Mouse (Mus musculus): Measurements from ENCODE around the gene Cast. TPM values are rescaled to one million over a fixed set of nuclear protein-coding genes. Genes with fewer than 3 reads are reported as not detected.
A peak's percentile ranks its signal among the peaks of the same experiment; 100 is the strongest.

Cast gene
- polyA plus RNA-seq (2015; fragmentation: Nextera tagmentation; extraction: Ambion mirVana), result 5.3 and 6.3 TPM in 2 replicates

- H3K27me3 ChIP-seq, result peaks cover 10% of the 10 kb centered on the region; the same call in 1 of the 2 replicates
- no peaks in the 10 kb centered on the region for H3K36me3 ChIP-seq (ENCODE audit: poor library complexity, severe bottlenecking)
- no peak within 1 kb of the TSS for H3K27ac ChIP-seq
- H3K9me3 ChIP-seq (replicated peaks), result no peaks in the 10 kb centered on the region
- peak; percentile 89 for ATAC-seq
- H3K4me3 ChIP-seq, result peak within 1 kb of the TSS; percentile 60
- peak within 1 kb of the TSS; percentile 67 for H3K9ac ChIP-seq
- H3K4me2 ChIP-seq, result peak within 1 kb of the TSS; percentile 97
- H3K4me1 ChIP-seq, result peaks cover 8% of the 10 kb centered on the region
- 2% methylated on average over 26 of the region's 36 CpGs for WGBS
Measured at GRCm38 (mm10) chr13:74808152-74808929, at the start of gene Cast. Gene Cast, minus strand, starts transcription at chr13:74808810.

- Histone ChIP-seq H3K9ac (no peak overlapping the region), H3K4me3 (no peak overlapping the region), H3K27ac (no peak overlapping the region), H3K9me3 (replicated peaks) (no peaks in the 10 kb centered on the region), H3K4me1 (no peaks in the 10 kb centered on the region), H3K36me3 (ENCODE audit: poor library complexity, severe bottlenecking) (no peaks in the 10 kb centered on the region), H3K27me3 (no peaks in the 10 kb centered on the region), H3K4me2 (no peak overlapping the region)
- ATAC-seq, result peak; percentile 86
- 8% methylated on average over 3 of the region's 3 CpGs for WGBS
Measured at GRCm38 (mm10) chr13:74854338-74855047, 45.9 kb upstream of the Cast start.

- H3K36me3 ChIP-seq (ENCODE audit: poor library complexity, severe bottlenecking), result no peaks in the 10 kb centered on the region
- no peaks in the 10 kb centered on the region for H3K27me3 ChIP-seq
- no peak overlapping the region for H3K4me2 ChIP-seq
- H3K27ac ChIP-seq, result no peak overlapping the region
- no peak overlapping the region for H3K9ac ChIP-seq
- no peaks in the 10 kb centered on the region for H3K9me3 ChIP-seq (replicated peaks)
- H3K4me3 ChIP-seq, result no peak overlapping the region
- WGBS, result 94% methylated on average over 2 of the region's 2 CpGs
- no peaks in the 10 kb centered on the region for H3K4me1 ChIP-seq
- no peak for ATAC-seq
Measured at GRCm38 (mm10) chr13:74850823-74851222, 42.2 kb upstream of the Cast start.

- Histone ChIP-seq H3K4me1 (no peaks in the 10 kb centered on the region), H3K4me3 (no peak overlapping the region), H3K9me3 (replicated peaks) (no peaks in the 10 kb centered on the region), H3K4me2 (no peak overlapping the region), H3K36me3 (ENCODE audit: poor library complexity, severe bottlenecking) (no peaks in the 10 kb centered on the region), H3K27me3 (no peaks in the 10 kb centered on the region), H3K9ac (no peak overlapping the region), H3K27ac (no peak overlapping the region)
- ATAC-seq, result no peak
- 74% methylated on average over 1 of the region's 1 CpGs for WGBS
Measured at GRCm38 (mm10) chr13:74845886-74846285, 37.3 kb upstream of the Cast start.

- H3K27me3 ChIP-seq, result no peaks in the 10 kb centered on the region
- no peak overlapping the region for H3K4me3 ChIP-seq
- no peak overlapping the region for H3K9ac ChIP-seq
- WGBS, result 70% methylated on average over 1 of the region's 1 CpGs
- no peaks in the 10 kb centered on the region for H3K4me1 ChIP-seq
- H3K9me3 ChIP-seq (replicated peaks), result no peaks in the 10 kb centered on the region
- H3K4me2 ChIP-seq, result no peak overlapping the region
- peak; percentile 75 for ATAC-seq
- no peak overlapping the region for H3K27ac ChIP-seq
- H3K36me3 ChIP-seq (ENCODE audit: poor library complexity, severe bottlenecking), result no peaks in the 10 kb centered on the region
Measured at GRCm38 (mm10) chr13:74834543-74834942, 25.9 kb upstream of the Cast start.

- Histone ChIP-seq H3K36me3 (ENCODE audit: poor library complexity, severe bottlenecking) (no peaks in the 10 kb centered on the region), H3K9me3 (replicated peaks) (no peaks in the 10 kb centered on the region), H3K4me1 (no peaks in the 10 kb centered on the region), H3K4me2 (no peak overlapping the region), H3K27me3 (no peaks in the 10 kb centered on the region), H3K9ac (no peak overlapping the region), H3K27ac (no peak overlapping the region), H3K4me3 (no peak overlapping the region)
- no peak for ATAC-seq
- 81% methylated on average over 3 of the region's 3 CpGs for WGBS
Measured at GRCm38 (mm10) chr13:74822095-74822494, 13.5 kb upstream of the Cast start.

GRCm38 (mm10) chr13:74815753-74816152 lies 7.1 kb upstream of the Cast start:
- H3K9ac ChIP-seq, result no peak overlapping the region
- ATAC-seq, result no peak
- no peaks in the 10 kb centered on the region for H3K4me1 ChIP-seq
- H3K4me3 ChIP-seq, result no peak overlapping the region
- WGBS, result 90% methylated on average over 1 of the region's 1 CpGs
- H3K4me2 ChIP-seq, result no peak overlapping the region
- no peaks in the 10 kb centered on the region for H3K9me3 ChIP-seq (replicated peaks)
- no peaks in the 10 kb centered on the region for H3K27me3 ChIP-seq
- H3K27ac ChIP-seq, result no peak overlapping the region
- H3K36me3 ChIP-seq (ENCODE audit: poor library complexity, severe bottlenecking), result no peaks in the 10 kb centered on the region

- Histone ChIP-seq H3K27ac (no peak overlapping the region), H3K4me2 (peak overlapping the region; percentile 97), H3K9me3 (replicated peaks) (no peaks in the 10 kb centered on the region), H3K4me1 (peaks cover 8% of the 10 kb centered on the region), H3K9ac (peak overlapping the region; percentile 67), H3K4me3 (peak overlapping the region; percentile 60), H3K36me3 (ENCODE audit: poor library complexity, severe bottlenecking) (no peaks in the 10 kb centered on the region), H3K27me3 (peaks cover 10% of the 10 kb centered on the region; the same call in 1 of the 2 replicates)
- peak; percentile 93 for ATAC-seq
- under 1% methylated on average over 31 of the region's 31 CpGs for WGBS
Measured at GRCm38 (mm10) chr13:74807446-74808151, 1.0 kb downstream of the Cast start.

- Histone ChIP-seq H3K4me2 (peak overlapping the region; percentile 97; the same call in 1 of the 2 replicates), H3K27me3 (peaks cover 10% of the 10 kb centered on the region; the same call in 1 of the 2 replicates), H3K36me3 (ENCODE audit: poor library complexity, severe bottlenecking) (no peaks in the 10 kb centered on the region), H3K4me1 (peaks cover 8% of the 10 kb centered on the region), H3K4me3 (no peak overlapping the region), H3K9me3 (replicated peaks) (no peaks in the 10 kb centered on the region), H3K27ac (no peak overlapping the region), H3K9ac (no peak overlapping the region)
- 63% methylated on average over 5 of the region's 5 CpGs for WGBS
- ATAC-seq, result no peak
Measured at GRCm38 (mm10) chr13:74806934-74807333, 1.7 kb downstream of the Cast start.

GRCm38 (mm10) chr13:74794435-74794834 lies 14.2 kb downstream of the Cast start:
- H3K27ac ChIP-seq, result no peak overlapping the region
- 77% methylated on average over 1 of the region's 1 CpGs for WGBS
- no peaks in the 10 kb centered on the region for H3K36me3 ChIP-seq (ENCODE audit: poor library complexity, severe bottlenecking)
- H3K4me1 ChIP-seq, result no peaks in the 10 kb centered on the region
- H3K9me3 ChIP-seq (replicated peaks), result no peaks in the 10 kb centered on the region
- H3K9ac ChIP-seq, result no peak overlapping the region
- no peak overlapping the region for H3K4me3 ChIP-seq
- ATAC-seq, result no peak
- H3K27me3 ChIP-seq, result no peaks in the 10 kb centered on the region
- H3K4me2 ChIP-seq, result no peak overlapping the region

GRCm38 (mm10) chr13:74787681-74788080 lies 20.9 kb downstream of the Cast start:
- Histone ChIP-seq H3K27ac (no peak overlapping the region), H3K9ac (no peak overlapping the region), H3K9me3 (replicated peaks) (no peaks in the 10 kb centered on the region), H3K4me3 (no peak overlapping the region), H3K4me1 (no peaks in the 10 kb centered on the region), H3K4me2 (no peak overlapping the region), H3K27me3 (no peaks in the 10 kb centered on the region), H3K36me3 (ENCODE audit: poor library complexity, severe bottlenecking) (no peaks in the 10 kb centered on the region)
- 0% methylated on average over 1 of the region's 1 CpGs for WGBS
- ATAC-seq, result no peak

GRCm38 (mm10) chr13:74772151-74772550 lies 36.5 kb downstream of the Cast start:
- no peaks in the 10 kb centered on the region for H3K4me1 ChIP-seq
- H3K27me3 ChIP-seq, result no peaks in the 10 kb centered on the region
- H3K9me3 ChIP-seq (replicated peaks), result no peaks in the 10 kb centered on the region
- H3K36me3 ChIP-seq (ENCODE audit: poor library complexity, severe bottlenecking), result no peaks in the 10 kb centered on the region
- no peak overlapping the region for H3K27ac ChIP-seq
- H3K9ac ChIP-seq, result no peak overlapping the region
- ATAC-seq, result no peak
- no peak overlapping the region for H3K4me2 ChIP-seq
- 73% methylated on average over 1 of the region's 1 CpGs for WGBS
- no peak overlapping the region for H3K4me3 ChIP-seq
